Comparison of ENCODE assay signal across 23 mouse cellular contexts in genomic region chr8:110419711-110420110, GRCm38 (mm10).
DNase-seq lines count a peak whose midpoint lies in the region; ATAC-seq and TF ChIP-seq lines count a peak whose summit lies in the region.
"Had no signal": no experiment of that assay in that cellular context is flagged by ENCODE, and none has a peak within 500 bp of the region (broad histone marks: within the 10 kb centered on the region; RNA-seq: fewer than 3 reads in every experiment).

No protein-coding gene starts in this region.

- peak; percentile 35 to 86 for DNase-seq in adrenal gland, adult (ENCODE audit: inconsistent age in 2 of 2, low spot score in 1 of 2)
- DNase-seq in adrenal gland, postnatal 4 days (ENCODE audit: low spot score in 2 of 2) = no peak
- DNase-seq in heart, postnatal 0 days (ENCODE audit: low spot score) = peak; percentile 51
- no peak for DNase-seq in heart, adult 9 months (ENCODE audit: low spot score in 2 of 2)
- peak; percentile 2 for DNase-seq in right cerebral cortex, adult 18-20 months
- no peak for DNase-seq in right cerebral cortex, postnatal 10 days (ENCODE audit: low spot score in 2 of 2)
- DNase-seq in retina, embryonic 14.5 days (ENCODE audit: low spot score) = no peak
- DNase-seq: cerebellum, adult 11-12 months; gastrocnemius, postnatal 14 days; liver, postnatal 0 days; thymus, adult 2 months had no signal

- no peak overlapping the region for H3K4me2 ChIP-seq in heart, postnatal 0 days (ENCODE audit: low read depth, low read length)
- H3K4me2 ChIP-seq: embryonic facial prominence, embryonic 12.5 days; forebrain, embryonic 13.5 days; heart, embryonic 12.5 days; midbrain, embryonic 12.5 days; neural tube, embryonic 12.5 days had no signal

- WGBS in heart, postnatal 0 days = 25% methylated on average over 5 of the region's 5 CpGs

- no peaks in the 10 kb centered on the region for H3K4me1 ChIP-seq in heart, postnatal 0 days (ENCODE audit: control insufficient read depth, insufficient read depth)
- H3K4me1 ChIP-seq: embryonic facial prominence, embryonic 12.5 days; heart, embryonic 12.5 days; neural tube, embryonic 12.5 days had no signal

- TF ChIP-seq CTCF in heart, postnatal 0 days (IDR thresholded peaks at IDR 0.05; ENCODE audit: low read depth) = no peak

- no peaks in the 10 kb centered on the region for H3K27me3 ChIP-seq in heart, postnatal 0 days (ENCODE audit: control insufficient read depth, insufficient read depth, low read length)
- H3K27me3 ChIP-seq: embryonic facial prominence, embryonic 12.5 days; forebrain, embryonic 13.5 days; heart, embryonic 12.5 days; midbrain, embryonic 12.5 days; neural tube, embryonic 12.5 days had no signal

- no peak overlapping the region for H3K9ac ChIP-seq in heart, postnatal 0 days (replicated peaks; ENCODE audit: low read depth, low read length)
- H3K9ac ChIP-seq: embryonic facial prominence, embryonic 12.5 days; forebrain, embryonic 13.5 days; heart, embryonic 12.5 days; liver, postnatal 0 days; midbrain, embryonic 12.5 days; neural tube, embryonic 12.5 days had no signal

- H3K36me3 ChIP-seq in heart, postnatal 0 days (replicated peaks; ENCODE audit: control insufficient read depth, insufficient read depth, low read length) = no peaks in the 10 kb centered on the region
- H3K36me3 ChIP-seq: embryonic facial prominence, embryonic 12.5 days; heart, embryonic 12.5 days; limb, embryonic 10.5 days; midbrain, embryonic 12.5 days; neural tube, embryonic 12.5 days had no signal

- no peak overlapping the region for H3K27ac ChIP-seq in heart, postnatal 0 days (ENCODE audit: low read depth)
- H3K27ac ChIP-seq: embryonic facial prominence, embryonic 12.5 days; forebrain, embryonic 13.5 days; limb, embryonic 10.5 days; midbrain, embryonic 12.5 days; neural tube, embryonic 12.5 days had no signal

- no peak overlapping the region for H3K4me3 ChIP-seq in heart, postnatal 0 days (ENCODE audit: low read depth, low read length)
- H3K4me3 ChIP-seq: embryonic facial prominence, embryonic 12.5 days; erythroblast, embryonic 14.5 days; forebrain, embryonic 13.5 days; heart, embryonic 12.5 days; limb, embryonic 10.5 days; midbrain, embryonic 12.5 days; neural tube, embryonic 12.5 days had no signal

- TF ChIP-seq EP300 in heart, postnatal 0 days (IDR thresholded peaks at IDR 0.05; ENCODE audit: low read depth) = no peak

- H3K9me3 ChIP-seq in heart, postnatal 0 days (replicated peaks; ENCODE audit: control insufficient read depth, low read length) = no peaks in the 10 kb centered on the region
- H3K9me3 ChIP-seq: embryonic facial prominence, embryonic 12.5 days; forebrain, embryonic 13.5 days; heart, embryonic 12.5 days; limb, embryonic 10.5 days; midbrain, embryonic 12.5 days; neural tube, embryonic 12.5 days had no signal

- no peak for ATAC-seq in heart, postnatal 0 days (ENCODE audit: insufficient read depth, low read depth)
- ATAC-seq in megakaryocyte-erythroid progenitor cell, adult 5-6 weeks (replicated peaks; ENCODE audit: low FRiP score, low TSS enrichment, poor library complexity, severe bottlenecking) = no peak
- ATAC-seq: activated CD4-positive, CD25-positive, alpha-beta regulatory T cell, adult 4 months; CD4-positive, CD25-positive, alpha-beta regulatory T cell, adult 4 months; forebrain, embryonic 13.5 days; hindbrain, embryonic 16.5 days; intestine, embryonic 16.5 days; liver, postnatal 0 days had no signal

Comparison
In these comparisons a context has a peak if more than half of its experiments do, and no peak if none do; other contexts are left out.
1. DNase-seq: peak in adrenal gland, adult (2 of 2), heart, postnatal 0 days (single experiment) and right cerebral cortex, adult 18-20 months (single experiment); none in adrenal gland, postnatal 4 days (0 of 2), heart, adult 9 months (0 of 2), right cerebral cortex, postnatal 10 days (0 of 2) and retina, embryonic 14.5 days (single experiment).